Mouse (Mus musculus) embryonic facial prominence, embryonic 13.5 days (tissue): Measurements from ENCODE around the gene Gm21976. TPM values are rescaled to one million over a fixed set of nuclear protein-coding genes. Genes with fewer than 3 reads are reported as not detected.

Experiments
- ATAC-seq: fragments of 200-750 bp; cut with Nextera tagmentation; 2 replicates; pipeline ENCODE4 v1.8.0; 2017; ENCODE audit warnings: low read depth; ENCODE audit not compliant: insufficient number of reproducible peaks, insufficient read depth, low FRiP score, low TSS enrichment
- H3K27ac ChIP-seq: fragments of 300-500 bp; sonication (generic); 2 replicates; pipeline ENCODE4 v1.5.1; 2015; ENCODE audit warnings: moderate library complexity, mild to moderate bottlenecking, inconsistent platforms
- H3K27me3 ChIP-seq: fragments of 300-500 bp; sonication (generic); 2 replicates; pipeline ENCODE4 v1.6.1; 2015; ENCODE audit warnings: mild to moderate bottlenecking, inconsistent platforms
- H3K36me3 ChIP-seq: fragments of 300-500 bp; sonication (generic); 2 replicates; pipeline ENCODE4 v1.6.1; 2015; ENCODE audit warnings: mild to moderate bottlenecking, inconsistent platforms
- H3K4me1 ChIP-seq: fragments of 300-500 bp; sonication (generic); 2 replicates; pipeline ENCODE4 v1.6.1; 2015; ENCODE audit warnings: inconsistent platforms
- H3K4me2 ChIP-seq: fragments of 300-500 bp; sonication (generic); 2 replicates; pipeline ENCODE4 v1.6.1; 2015; ENCODE audit warnings: moderate library complexity, mild to moderate bottlenecking, inconsistent platforms
- H3K4me3 ChIP-seq: fragments of 300-500 bp; sonication (generic); 2 replicates; pipeline ENCODE4 v1.5.1; 2015; ENCODE audit warnings: mild to moderate bottlenecking, inconsistent platforms
- H3K9ac ChIP-seq: fragments of 300-500 bp; sonication (generic); 2 replicates; pipeline ENCODE4 v1.6.1; 2015; ENCODE audit warnings: mild to moderate bottlenecking, inconsistent platforms
- H3K9me3 ChIP-seq: fragments of 300-500 bp; sonication (generic); 2 replicates; pipeline ENCODE4 v1.6.1; 2016; ENCODE audit warnings: inconsistent platforms
- WGBS: fragments of 180-500 bp; shearing (Covaris S2); methylation state at CpG from one replicate; pipeline ENCODE4 v1.1.7; 2015; ENCODE audit warnings: mixed read lengths; 5-methylcytosine and 5-hydroxymethylcytosine counted together
- polyA plus RNA-seq: library from polyadenylated mRNA; unstranded; fragments of >200 nt; fragmentation: Nextera tagmentation; extraction: Ambion mirVana; gene quantifications from 2 replicates; pipeline ENCODE4 v1.2.1, GENCODE M21; 2015

Gm21976 gene
- polyA plus RNA-seq, 1 experiment from 2014 or later, result not detected

GRCm38 (mm10) chr13:98317246-98317677 lies 37.6 kb downstream of the Gm21976 start:
- WGBS, result 1% methylated on average over 16 of the region's 16 CpGs
- Histone ChIP-seq H3K9ac (peak overlapping the region; percentile 98), H3K27ac (peak overlapping the region; percentile 93), H3K9me3 (no peaks in the 10 kb centered on the region), H3K4me1 (peaks cover 17% of the 10 kb centered on the region), H3K27me3 (no peaks in the 10 kb centered on the region), H3K4me2 (peak overlapping the region; percentile 62), H3K4me3 (peak overlapping the region; percentile 96), H3K36me3 (peaks cover 20% of the 10 kb centered on the region)
- ATAC-seq, result no peak

GRCm38 (mm10) chr13:98317911-98318310 lies 38.2 kb downstream of the Gm21976 start:
- no peak for ATAC-seq
- H3K9me3 ChIP-seq, result no peaks in the 10 kb centered on the region
- H3K36me3 ChIP-seq, result peaks cover 15% of the 10 kb centered on the region
- H3K27ac ChIP-seq, result no peak overlapping the region
- no peaks in the 10 kb centered on the region for H3K27me3 ChIP-seq
- H3K9ac ChIP-seq, result no peak overlapping the region
- WGBS, result 87% methylated on average over 6 of the region's 6 CpGs
- no peak overlapping the region for H3K4me3 ChIP-seq
- H3K4me2 ChIP-seq, result peak overlapping the region; percentile 62
- peaks cover 17% of the 10 kb centered on the region for H3K4me1 ChIP-seq

DNA sequence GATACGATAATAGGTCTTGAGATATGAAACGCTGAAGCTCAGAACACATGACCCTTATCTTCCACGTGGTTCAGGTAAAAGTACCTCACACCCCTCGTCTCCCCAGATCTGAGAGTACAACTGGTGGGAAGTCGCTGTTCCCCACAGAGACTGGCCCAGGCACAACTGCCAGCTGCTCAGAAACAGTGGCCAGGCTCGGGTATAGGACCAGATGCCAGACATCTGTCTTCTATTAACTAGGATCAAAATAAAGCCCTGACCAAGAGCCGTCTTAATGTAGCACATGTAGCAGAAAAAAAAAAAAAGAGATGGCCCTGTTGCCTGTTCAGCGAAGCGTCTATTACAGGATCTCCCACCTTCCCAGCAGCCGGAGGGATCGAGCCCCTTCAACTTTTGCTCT lies 45.3 kb downstream of the Gm21976 start:
- Histone ChIP-seq H3K4me1 (0 out of 2 replicates have a peak, but pooled peaks cover 3% of the 10 kb centered on the region), H3K9ac (no peak overlapping the region), H3K27me3 (no peaks in the 10 kb centered on the region), H3K27ac (no peak overlapping the region), H3K9me3 (no peaks in the 10 kb centered on the region), H3K4me3 (no peak overlapping the region), H3K4me2 (no peak overlapping the region), H3K36me3 (no peaks in the 10 kb centered on the region)
- no peak for ATAC-seq
- WGBS, result 44% methylated on average over 11 of the region's 11 CpGs

DNA sequence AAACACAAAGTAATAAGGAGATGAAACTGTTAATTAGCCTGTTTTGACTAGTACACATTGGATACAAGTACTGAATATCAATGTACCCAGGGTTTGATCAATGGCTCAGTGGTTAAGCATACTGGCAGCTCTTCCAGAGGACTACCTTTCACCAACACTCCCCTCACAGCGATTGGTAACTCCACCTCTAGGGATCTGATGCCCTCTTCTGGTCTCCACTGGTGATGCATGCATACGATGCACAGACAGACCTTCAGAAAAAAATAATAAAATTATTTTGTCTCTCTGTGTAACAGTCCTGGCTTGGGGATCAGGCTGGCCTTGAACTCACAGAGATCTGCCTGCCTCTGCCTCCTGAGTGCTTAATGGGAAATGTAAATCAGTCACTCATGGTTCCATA lies 52.4 kb downstream of the Gm21976 start:
- 53% methylated on average over 2 of the region's 2 CpGs for WGBS
- H3K27ac ChIP-seq, result no peak overlapping the region
- H3K9me3 ChIP-seq, result no peaks in the 10 kb centered on the region
- H3K9ac ChIP-seq, result no peak overlapping the region
- H3K4me1 ChIP-seq, result no peaks in the 10 kb centered on the region
- H3K27me3 ChIP-seq, result no peaks in the 10 kb centered on the region
- ATAC-seq, result no peak
- H3K4me3 ChIP-seq, result no peak overlapping the region
- H3K4me2 ChIP-seq, result no peak overlapping the region
- no peaks in the 10 kb centered on the region for H3K36me3 ChIP-seq

DNA sequence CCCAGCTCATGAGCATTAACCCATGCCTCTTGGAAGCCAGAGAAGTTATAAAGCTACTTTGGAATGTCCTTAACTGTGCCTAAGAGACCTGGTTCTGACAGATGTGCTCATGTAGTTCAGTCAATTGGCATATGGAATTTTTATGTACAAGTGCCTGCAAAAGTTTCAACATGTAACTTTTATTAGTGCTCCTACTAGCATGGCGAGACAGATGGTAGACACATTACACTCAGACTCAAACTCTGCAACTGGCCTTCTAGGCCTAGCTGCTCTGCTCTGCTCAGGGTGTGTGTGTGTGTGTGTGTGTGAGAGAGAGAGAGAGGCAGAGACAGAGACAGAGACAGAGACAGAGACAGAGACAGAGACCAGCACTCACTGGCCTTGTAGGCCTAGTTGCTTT lies 56.5 kb downstream of the Gm21976 start:
- no peaks in the 10 kb centered on the region for H3K36me3 ChIP-seq
- H3K27ac ChIP-seq, result no peak overlapping the region
- no peak overlapping the region for H3K4me2 ChIP-seq
- H3K4me1 ChIP-seq, result no peaks in the 10 kb centered on the region
- H3K9me3 ChIP-seq, result no peaks in the 10 kb centered on the region
- no peaks in the 10 kb centered on the region; the same call in 1 of the 2 replicates for H3K27me3 ChIP-seq
- WGBS, result 70% methylated on average over 1 of the region's 1 CpGs
- no peak overlapping the region for H3K4me3 ChIP-seq
- ATAC-seq, result no peak
- H3K9ac ChIP-seq, result no peak overlapping the region

GRCm38 (mm10) chr13:98340506-98340905 lies 60.8 kb downstream of the Gm21976 start:
- no peak overlapping the region for H3K4me2 ChIP-seq
- WGBS, result 74% methylated on average over 5 of the region's 5 CpGs
- no peak overlapping the region for H3K9ac ChIP-seq
- H3K36me3 ChIP-seq, result no peaks in the 10 kb centered on the region
- peaks cover 9% of the 10 kb centered on the region for H3K27me3 ChIP-seq
- no peak overlapping the region for H3K4me3 ChIP-seq
- no peaks in the 10 kb centered on the region for H3K4me1 ChIP-seq
- H3K9me3 ChIP-seq, result no peaks in the 10 kb centered on the region
- no peak overlapping the region for H3K27ac ChIP-seq
- no peak for ATAC-seq

- Histone ChIP-seq H3K9me3 (no peaks in the 10 kb centered on the region), H3K36me3 (no peaks in the 10 kb centered on the region), H3K27me3 (peaks cover 73% of the 10 kb centered on the region), H3K4me3 (no peak overlapping the region), H3K27ac (no peak overlapping the region), H3K4me1 (peaks cover 10% of the 10 kb centered on the region), H3K4me2 (no peak overlapping the region), H3K9ac (no peak overlapping the region)
- 57% methylated on average over 4 of the region's 4 CpGs for WGBS
- ATAC-seq, result no peak
Observed at GRCm38 (mm10) chr13:98349491-98349890, 69.8 kb downstream of the Gm21976 start.

- 9% methylated on average over 8 of the region's 8 CpGs for WGBS
- Histone ChIP-seq H3K27me3 (peaks cover 79% of the 10 kb centered on the region), H3K4me2 (no peak overlapping the region), H3K4me3 (no peak overlapping the region), H3K27ac (no peak overlapping the region), H3K9me3 (no peaks in the 10 kb centered on the region), H3K4me1 (peaks cover 26% of the 10 kb centered on the region), H3K36me3 (no peaks in the 10 kb centered on the region), H3K9ac (no peak overlapping the region)
- no peak for ATAC-seq
Observed at GRCm38 (mm10) chr13:98351527-98351926, 71.8 kb downstream of the Gm21976 start.

DNA sequence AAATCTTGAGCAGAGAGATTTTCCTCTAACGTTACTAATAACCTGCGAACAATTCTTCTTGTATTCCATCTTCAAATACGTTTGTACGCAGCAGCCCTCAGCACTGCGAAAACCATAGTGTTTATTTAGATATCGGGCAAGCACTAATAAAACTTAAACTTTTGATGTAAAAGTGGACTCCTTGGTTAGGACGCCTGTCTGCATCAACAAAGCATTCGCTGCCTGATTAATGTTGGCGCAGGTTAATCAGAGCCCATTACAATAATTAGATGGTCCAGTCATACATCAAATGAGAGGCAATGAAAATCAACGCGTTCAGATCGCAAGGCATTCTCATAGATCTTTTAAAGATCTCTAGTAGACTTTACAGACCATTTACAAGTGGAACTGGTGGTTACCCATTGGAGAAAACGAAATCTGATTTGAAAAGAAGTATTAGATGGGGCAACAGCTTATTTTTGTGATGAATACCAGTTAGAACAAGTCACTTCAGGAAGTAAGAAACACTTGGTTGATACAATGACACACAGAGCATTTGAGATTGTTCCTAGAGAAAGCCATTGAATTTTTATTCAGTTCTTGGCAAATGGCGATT lies 72.8 kb downstream of the Gm21976 start:
- no peak overlapping the region for H3K9ac ChIP-seq
- no peak overlapping the region for H3K27ac ChIP-seq
- no peaks in the 10 kb centered on the region for H3K36me3 ChIP-seq
- H3K4me1 ChIP-seq, result peaks cover 26% of the 10 kb centered on the region
- no peaks in the 10 kb centered on the region for H3K9me3 ChIP-seq
- ATAC-seq, result no peak
- peaks cover 80% of the 10 kb centered on the region for H3K27me3 ChIP-seq
- WGBS, result 11% methylated on average over 14 of the region's 14 CpGs
- H3K4me3 ChIP-seq, result no peak overlapping the region
- H3K4me2 ChIP-seq, result no peak overlapping the region

DNA sequence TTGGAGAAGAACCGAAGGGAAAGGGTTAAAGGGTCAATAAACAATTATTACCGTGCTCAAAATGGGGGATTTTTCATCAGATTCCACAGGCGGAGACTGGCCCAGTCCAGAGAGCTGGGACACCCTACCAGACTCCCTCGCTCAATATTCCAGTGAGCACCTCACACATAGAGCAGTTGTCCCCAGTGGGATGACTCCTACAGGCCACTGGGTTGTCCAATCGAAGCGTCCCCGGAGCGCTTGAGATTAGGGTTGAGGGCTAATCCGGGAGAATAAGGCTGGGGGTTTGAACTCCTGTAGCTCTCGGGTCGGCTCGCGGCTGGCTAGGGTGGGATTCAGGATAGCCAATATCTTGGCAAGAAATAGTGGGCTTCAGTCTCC lies 74.0 kb downstream of the Gm21976 start:
- no peaks in the 10 kb centered on the region for H3K36me3 ChIP-seq
- peak overlapping the region; percentile 81 for H3K4me2 ChIP-seq
- H3K4me3 ChIP-seq, result peak overlapping the region; percentile 64
- peaks cover 89% of the 10 kb centered on the region for H3K27me3 ChIP-seq
- no peaks in the 10 kb centered on the region for H3K9me3 ChIP-seq
- under 1% methylated on average over 13 of the region's 13 CpGs for WGBS
- peaks cover 26% of the 10 kb centered on the region for H3K4me1 ChIP-seq
- H3K27ac ChIP-seq, result peak overlapping the region; percentile 78; the same call in 1 of the 2 replicates
- H3K9ac ChIP-seq, result peak overlapping the region; percentile 82; the same call in 1 of the 2 replicates
- no peak for ATAC-seq

DNA sequence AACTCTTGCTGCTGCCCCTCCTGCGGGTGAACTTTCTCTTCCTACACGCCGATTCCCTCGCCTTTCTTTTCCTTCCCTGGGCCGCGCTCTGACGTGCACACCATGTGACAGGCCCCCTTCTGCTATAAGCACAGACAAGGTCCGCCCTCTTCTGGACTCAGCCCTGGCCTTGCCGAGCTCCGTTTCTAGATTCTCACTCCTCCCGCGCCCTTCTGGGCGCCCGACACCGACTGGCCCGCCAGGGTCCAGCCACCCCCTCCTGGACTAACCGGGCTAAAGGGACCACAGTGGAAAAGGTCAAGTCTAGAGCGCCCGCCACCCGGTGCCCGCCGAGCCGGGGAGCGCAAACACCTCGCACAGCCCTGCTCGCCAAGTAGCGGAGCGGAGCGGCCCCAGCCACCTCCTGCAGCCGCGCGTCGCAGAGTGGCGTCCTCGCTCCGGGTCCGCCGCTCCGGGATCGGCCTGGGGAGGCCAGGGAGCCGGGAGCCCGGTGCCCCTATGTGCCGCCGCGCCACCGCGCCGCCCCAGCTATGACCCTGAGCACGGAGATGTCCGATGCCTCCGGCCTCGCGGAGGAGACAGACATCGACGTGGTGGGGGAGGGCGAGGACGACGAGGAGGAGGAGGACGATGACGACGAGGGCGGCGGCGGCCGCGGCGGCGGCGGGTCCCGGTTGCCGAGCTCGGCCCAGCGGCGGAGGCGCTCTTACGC lies 74.6 kb downstream of the Gm21976 start, which contains the start of gene Foxd1:
TSS of gene Foxd1 (plus strand) at position 153 of the 712 bp plus-strand sequence.
- peak within 1 kb of the TSS; percentile 81 for H3K4me2 ChIP-seq
- ATAC-seq, result peak; percentile 89
- peak within 1 kb of the TSS; percentile 82 for H3K9ac ChIP-seq
- under 1% methylated on average over 74 of the region's 76 CpGs for WGBS
- no peaks in the 10 kb centered on the region for H3K36me3 ChIP-seq
- no peaks in the 10 kb centered on the region for H3K9me3 ChIP-seq
- peaks cover 89% of the 10 kb centered on the region for H3K27me3 ChIP-seq
- peak within 1 kb of the TSS; percentile 78 for H3K27ac ChIP-seq
- peaks cover 26% of the 10 kb centered on the region for H3K4me1 ChIP-seq
- H3K4me3 ChIP-seq, result peak within 1 kb of the TSS; percentile 64
